Mouse (Mus musculus) kidney, postnatal 4 days (tissue): ENCODE measurements at regions not wholly inside any gene's neighbourhood (a gene's known extent, or its start where the extent isn't known, plus 50 kb on each side); places are given as distances from the start of the nearest gene placed in this dataset.

ENCODE experiments used
- DNase-seq, 2 experiments: peaks; one replicate each; pipeline ENCODE4 v3.0.0; 2021; ENCODE audit warnings: mixed read lengths in 2 of 2

GRCm38 (mm10) chr5:118504170-118504569 is 56.3 kb upstream of the Med13l start:
- peak; percentile 28 to 37 for DNase-seq

- peak in 1 of 2 experiments; percentile 29 for DNase-seq
Measured at GRCm38 (mm10) chr5:118504926-118505325, 55.6 kb upstream of the Med13l start.

- DNase-seq = no peak
Measured at GRCm38 (mm10) chr5:118509871-118510270, 50.6 kb upstream of the Med13l start.
